Mouse (Mus musculus) embryonic fibroblast, embryonic 13.5 days (primary cell): ENCODE results near the gene Opn4.

Source experiments
- CTCF ChIP-seq: IDR thresholded peaks from 2 replicates; pipeline ENCODE4 v1.5.1; 2011; ENCODE audit warnings: mild to moderate bottlenecking, control low read depth, low read length, moderate library complexity, borderline replicate concordance; ENCODE audit not compliant: insufficient read depth
- POLR2A ChIP-seq: IDR thresholded peaks from 2 replicates; pipeline ENCODE4 v1.6.1; 2011; ENCODE audit warnings: low read depth, mild to moderate bottlenecking, control low read depth, low read length, moderate library complexity

DNA sequence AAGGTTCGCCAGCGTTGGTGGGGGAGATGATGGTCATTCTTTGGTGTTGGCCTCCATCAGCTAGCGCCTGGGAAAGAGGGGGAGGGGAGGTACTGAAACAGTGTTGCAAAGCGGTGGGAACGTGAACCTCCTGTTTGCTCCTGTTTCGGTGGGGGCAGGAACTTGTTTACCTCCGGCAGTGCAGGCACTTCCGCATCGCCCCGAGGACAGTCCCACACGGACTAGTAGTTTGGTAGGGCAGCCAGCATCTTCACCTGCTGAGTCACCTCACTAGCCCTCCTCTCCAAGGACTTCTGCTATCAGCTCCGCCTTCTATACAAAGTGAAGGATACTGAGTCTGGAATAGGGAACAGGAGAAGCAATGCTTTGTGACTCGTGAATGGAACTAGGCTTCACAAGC is 15.1 kb upstream of the Opn4 start:
- TF ChIP-seq CTCF (no peak), POLR2A (no peak)
